Mouse (Mus musculus) hematopoietic stem cell, adult 5-6 weeks (primary cell): ENCODE results near the gene Camta1. TPM values are rescaled to one million over a fixed set of nuclear protein-coding genes. Genes with fewer than 3 reads are reported as not detected.
A peak's percentile ranks its signal among the peaks of the same experiment; 100 is the strongest.

Experiments used
- ATAC-seq, 2 experiments: fragments of 125-278 bp in 1 of 2; replicated peaks in 1 of 2; 2 replicates each; pipeline ENCODE4 v1.8.0; 2016 to 2017; ENCODE audit warnings: inconsistent platforms in 2 of 2, mild to moderate bottlenecking in 2 of 2, moderate number of reproducible peaks in 2 of 2, low read depth in 1 of 2, moderate TSS enrichment in 1 of 2; ENCODE audit not compliant: low FRiP score in 2 of 2, poor library complexity in 2 of 2, severe bottlenecking in 2 of 2, insufficient read depth in 1 of 2, low TSS enrichment in 1 of 2
- total RNA-seq: library from RNA; stranded (forward); fragments of 172-1452, 232-1000 nt; gene quantifications from 2 replicates; pipeline ENCODE4 v1.2.3, GENCODE M21; 2017

The Camta1 gene
- total RNA-seq, 1 experiment from 2014 or later, result 11.6 TPM

DNA sequence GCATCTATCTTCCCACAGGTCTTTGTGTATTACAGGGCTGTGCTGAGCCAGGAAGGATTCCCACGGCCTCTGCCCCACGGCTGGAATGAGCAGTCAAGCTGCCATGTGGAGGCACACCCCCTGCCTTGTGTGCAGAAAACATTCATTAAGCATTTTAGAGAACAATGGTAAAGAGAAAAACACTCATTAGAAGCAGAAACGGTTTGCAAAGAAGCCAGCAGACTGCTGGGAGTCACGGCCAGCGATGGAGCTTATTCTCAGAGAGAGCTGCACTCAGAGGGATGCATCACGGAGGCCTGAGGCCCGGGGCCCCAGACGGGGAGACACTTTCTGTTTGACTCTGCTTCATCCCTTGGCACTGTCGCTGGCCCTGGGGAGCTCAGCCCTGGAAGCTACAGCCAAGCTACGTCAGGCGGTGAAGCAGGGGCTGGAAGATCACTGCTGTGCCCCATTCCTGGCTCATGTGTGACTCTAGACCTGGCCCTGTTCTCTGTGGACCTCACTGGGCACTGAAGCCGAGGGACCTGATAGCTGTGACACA is 575.7 kb downstream of the Camta1 start:
- ATAC-seq, result no peak

DNA sequence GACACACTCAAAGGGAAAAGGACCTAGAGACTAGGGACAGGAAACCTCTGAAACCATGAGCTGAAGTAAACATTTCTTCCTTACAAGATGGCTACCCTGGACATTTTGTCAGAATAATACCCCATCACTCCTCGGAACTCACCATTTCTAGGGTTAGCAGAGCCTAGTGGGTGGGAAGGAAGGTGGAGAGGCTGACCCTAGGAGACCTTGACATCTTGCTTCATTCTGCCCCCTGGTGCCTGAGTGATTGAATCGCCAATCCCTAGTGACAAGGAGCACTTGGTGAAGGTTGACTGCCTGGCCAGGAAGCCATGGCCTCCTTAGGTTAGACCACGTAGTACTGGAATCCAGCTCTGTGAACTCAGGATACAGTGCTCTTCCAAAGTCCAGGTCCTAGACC is 576.2 kb downstream of the Camta1 start:
- no peak for ATAC-seq

DNA sequence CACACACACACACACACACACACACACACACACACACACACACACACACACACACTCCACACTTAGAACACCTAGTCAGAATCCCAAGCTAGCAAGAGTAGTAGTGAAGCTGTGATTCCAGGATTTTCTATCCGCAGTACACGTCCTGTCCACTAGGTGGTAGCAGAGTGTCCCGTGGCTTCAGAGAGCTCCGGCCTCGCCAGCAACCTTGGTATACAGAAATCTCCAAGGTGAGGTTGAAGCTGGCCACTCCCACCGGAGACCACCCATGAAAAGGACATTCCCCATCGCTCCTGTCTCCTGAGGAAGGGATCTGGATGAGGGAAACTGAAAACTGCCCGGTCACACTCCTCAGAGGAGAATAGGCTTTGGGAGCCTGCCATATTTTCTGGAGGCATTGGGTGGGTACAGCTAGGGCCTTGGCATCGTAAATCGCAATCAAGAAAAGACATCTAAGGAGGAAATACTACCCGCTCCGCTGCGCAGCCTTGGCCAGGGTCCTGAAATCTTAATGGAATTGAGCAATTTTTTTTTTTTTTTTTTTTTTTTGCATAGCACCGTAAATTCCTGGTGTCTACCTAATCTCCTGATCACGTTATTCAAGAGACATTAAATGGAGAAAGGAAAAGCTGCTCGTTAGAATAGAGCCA is 578.5 kb downstream of the Camta1 start:
- peak; percentile 47 to 53; a peak in 1 of 4 replicates for ATAC-seq

DNA sequence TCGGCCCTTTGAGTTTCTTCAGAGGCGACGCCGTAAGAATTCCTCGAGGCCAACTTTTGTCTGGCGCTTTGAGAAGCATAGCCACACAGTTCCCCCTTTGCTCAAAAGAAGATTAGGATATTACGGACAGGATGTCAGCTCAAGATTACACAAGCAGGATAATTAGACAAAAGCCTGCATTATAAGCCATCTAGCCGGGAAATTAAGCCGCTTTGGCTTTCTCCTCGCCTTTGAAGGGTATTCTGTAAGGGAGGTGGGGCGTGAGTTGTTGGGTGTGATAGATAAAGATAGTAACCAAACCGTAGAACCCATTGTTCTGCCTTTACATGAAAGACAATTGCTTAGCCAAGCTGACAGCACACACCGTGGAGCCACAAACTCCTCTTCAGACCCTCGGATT is 579.6 kb downstream of the Camta1 start:
- ATAC-seq, result no peak

DNA sequence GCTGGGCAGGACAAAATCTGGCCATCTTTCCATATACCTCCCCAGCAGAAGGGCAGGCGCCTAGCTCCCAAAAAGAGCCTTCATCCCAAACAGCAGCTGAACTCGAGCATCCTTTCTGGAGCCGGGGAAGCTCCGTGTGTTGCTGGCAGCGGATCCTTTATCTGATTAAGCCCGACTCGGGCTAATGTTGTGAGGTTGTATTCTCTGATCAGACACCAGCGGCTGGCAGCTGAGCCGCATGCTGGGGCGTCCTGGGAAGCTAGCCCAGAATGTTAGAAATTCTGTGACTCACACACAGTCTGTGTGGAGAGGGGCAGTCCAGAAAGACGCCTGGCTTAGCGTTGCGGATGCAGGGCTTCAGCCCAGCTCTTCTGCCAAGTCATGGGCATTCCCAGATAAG is 586.4 kb downstream of the Camta1 start:
- no peak for ATAC-seq

DNA sequence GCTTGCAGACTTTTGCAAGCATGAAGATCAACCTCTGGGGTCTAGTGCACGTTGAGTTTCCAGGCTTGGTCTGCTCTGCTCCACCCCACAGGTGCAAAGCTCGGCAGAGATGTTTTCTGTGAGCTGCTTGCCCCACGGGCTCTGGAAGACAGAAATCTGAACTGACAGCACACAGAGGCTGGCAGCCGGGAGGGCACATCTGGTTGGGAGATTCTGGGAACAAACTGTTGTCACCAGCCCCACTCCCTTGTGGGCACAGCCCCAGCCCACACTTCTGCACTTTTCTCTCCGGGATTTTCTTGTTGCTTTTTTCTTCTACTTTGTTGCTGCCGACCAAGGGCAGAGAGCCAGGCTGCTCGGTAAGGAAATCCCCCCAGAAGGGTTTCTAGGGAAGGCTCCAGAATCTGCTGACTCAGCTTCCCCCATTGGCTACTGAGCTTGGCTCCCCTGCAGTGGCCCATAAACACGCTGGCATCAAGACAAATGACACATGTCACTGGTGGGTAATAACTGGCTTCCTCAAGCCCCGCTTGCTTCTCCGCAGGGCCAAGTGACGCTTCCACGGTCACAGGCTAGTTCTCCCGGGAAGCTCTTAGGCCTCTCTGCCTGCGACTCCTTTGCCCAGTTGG is 597.8 kb downstream of the Camta1 start:
- ATAC-seq, result no peak

DNA sequence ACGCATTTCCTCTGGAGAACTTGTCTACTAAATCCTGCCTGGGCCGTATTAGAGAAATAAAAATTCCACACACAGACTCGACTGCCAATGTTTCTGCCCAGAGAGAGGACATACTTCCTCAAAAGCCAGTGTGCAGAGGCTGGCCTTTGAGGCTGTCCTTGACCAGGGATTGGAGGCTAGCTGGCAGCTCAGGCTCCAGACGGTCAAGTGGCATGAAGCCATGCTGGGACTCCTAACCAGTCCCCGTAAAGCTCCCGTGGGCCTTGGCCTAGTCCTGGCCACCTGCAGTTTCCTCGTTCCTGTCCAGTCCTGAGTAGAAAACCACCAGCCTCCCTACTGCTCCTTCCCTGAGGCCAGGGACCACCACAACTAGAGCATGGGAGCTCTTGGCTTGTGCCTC is 598.6 kb downstream of the Camta1 start:
- ATAC-seq, result no peak

DNA sequence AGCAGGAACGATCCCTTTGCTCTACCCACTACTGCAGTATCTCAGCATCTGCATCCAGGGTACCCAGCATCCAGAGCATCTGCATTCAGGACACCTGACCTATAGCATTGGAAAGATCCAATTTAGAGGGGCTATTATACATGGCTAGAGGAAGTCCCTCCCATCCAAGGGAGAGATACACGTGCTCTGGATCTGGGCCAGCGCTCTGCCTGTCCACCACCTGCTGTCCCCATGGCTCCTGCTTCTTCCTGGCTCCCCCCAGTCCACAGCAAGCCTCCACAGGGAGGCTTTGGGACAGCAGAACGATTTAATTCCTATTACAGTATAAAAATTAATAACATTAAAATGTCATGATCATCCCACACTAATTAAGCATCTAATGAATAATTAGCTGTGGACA is 605.1 kb downstream of the Camta1 start:
- ATAC-seq, result no peak

DNA sequence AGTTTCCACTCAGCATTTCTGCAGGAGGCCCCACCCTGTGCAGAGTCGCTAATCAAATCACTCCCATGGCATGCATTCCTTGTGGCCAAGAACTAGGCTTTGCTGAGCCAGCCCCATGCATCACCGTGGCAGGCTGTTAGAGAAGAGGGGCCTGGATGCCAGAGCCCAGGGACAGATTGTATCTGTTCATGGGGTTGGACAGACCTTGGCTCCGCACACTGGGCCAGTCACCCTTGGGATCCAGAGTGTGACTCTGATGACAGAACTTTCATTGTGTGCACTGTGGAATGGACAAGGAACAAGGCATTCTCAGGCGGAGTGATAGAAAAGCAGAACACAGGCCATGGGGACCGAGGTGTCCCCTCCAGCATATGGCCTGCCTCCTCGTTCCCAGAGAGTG is 610.9 kb downstream of the Camta1 start:
- no peak for ATAC-seq

DNA sequence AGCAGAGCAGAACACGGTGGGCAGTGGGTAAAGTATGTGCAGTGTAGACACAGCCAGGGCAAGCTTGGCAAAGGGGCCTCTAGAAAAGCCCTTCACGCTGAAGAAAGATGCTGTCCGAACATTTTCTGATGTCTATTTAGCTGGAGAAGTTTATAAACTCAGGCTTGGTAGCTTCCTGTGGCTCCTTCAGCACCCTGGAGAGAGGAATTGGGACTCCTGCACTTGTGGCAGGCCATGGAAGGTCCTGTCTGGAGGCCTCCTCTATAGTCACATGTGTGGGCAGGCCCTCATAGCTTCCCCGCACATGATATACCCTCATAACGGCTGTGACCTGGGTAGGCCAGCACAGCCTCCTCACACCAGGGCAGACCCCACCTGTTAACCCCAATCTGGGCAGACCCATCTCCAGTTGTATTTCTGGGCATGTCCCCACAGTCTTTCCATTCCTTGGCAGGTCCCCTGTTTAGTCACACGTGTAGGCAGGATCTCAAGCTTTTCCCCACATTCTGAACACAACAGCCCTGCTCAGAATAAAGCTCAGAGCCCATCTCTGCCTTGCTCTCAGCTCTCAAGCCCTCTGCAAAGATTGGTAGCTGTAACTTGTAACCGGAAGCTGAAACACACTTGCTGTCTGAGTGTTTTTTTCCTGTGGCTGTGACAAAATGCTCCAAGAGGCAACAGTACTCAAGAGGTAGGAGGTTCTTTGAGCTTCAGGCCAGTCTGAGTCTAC is 616.4 kb downstream of the Camta1 start:
- no peak for ATAC-seq

DNA sequence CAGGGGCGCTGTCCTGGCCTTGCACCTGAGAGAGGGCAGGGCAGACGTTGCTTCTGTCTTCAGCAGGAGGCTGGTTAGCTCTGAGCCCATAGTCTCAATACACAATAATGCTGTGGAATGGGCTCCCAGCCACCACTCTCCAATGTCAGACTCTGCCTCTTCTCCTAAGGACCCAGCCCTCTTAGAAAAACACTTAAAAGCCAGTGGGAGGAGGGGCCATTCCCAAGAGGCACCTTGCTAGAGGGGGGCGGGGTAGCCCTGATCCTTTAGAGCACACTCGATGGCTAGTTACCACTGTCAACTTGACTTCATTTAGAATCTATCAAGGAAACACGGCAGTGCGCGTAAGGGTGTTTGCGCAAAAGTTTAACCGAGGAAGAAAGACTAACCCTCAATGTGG is 618.2 kb downstream of the Camta1 start:
- ATAC-seq, result no peak

DNA sequence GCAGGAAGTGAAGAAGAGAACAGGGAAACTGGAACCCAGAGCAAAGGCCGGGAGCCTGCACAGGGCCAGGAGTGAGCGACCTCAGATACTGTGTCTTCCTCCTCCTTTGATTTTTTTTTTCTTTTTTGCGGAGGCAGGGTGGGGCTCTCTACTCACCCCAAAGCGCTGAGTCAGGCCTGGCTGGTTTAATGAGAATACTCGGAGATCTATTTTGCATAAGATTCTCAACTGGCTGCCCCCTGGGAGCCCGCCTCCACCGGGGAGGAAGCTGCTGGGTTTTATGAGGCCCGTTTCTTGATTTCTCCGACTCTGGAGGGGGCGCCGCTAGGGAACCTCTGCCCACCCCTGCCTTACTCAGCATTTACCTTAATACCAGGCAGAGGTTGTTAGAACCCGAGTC is 618.9 kb downstream of the Camta1 start:
- ATAC-seq, result no peak

DNA sequence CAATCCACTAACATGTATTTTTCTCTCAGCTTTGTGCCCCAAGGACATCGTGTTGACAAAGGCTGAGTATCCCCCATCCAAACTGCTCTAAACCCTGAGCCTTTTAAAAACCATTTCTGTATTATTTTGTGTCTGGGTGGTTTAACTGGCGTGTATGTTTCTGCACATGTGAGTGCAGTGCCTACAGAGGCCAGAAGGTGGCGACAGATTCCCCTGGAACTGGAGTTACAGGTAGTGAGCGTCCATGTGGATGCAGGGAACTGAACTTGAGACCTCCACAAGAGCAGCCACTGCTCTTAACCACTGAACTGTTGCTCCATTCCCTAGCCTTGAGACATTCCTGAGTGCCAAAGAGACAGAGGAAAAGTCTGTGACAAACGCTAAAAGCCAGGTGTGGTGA is 621.2 kb downstream of the Camta1 start:
- ATAC-seq, result no peak

DNA sequence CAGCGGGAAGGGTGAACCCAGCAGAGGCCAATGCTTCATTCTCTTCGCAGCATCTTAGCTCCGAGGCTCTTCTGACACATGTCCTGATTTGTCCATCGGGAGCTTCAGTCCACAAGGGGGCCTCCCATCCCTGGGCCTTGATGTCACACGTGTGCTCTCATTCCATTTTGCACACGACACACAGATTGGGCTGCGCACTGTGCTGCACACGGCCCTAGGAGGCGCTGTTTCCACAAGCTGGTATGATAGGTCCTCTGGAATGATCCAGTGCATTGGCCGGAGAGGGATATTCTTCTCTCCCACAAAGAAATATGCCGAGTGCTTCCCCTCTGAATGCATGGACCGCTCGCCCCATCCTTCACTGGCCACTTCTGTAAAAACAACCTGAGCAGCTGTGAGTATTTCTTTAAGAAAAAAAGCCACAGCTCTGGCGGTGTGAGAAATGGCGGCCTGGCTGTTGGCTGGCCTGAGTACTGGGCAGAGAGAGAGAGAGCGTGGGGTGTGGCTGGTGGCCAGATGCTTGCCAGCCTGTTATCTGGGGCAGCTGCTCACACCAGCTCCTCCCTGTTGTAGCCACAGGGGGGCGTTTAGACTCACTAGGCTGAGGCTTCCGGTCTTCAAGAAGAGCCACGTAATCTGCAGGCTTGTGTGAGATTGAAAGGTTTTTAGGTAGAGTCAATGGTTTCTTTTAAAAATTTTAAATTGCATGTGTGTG is 622.5 kb downstream of the Camta1 start:
- ATAC-seq, result no peak

DNA sequence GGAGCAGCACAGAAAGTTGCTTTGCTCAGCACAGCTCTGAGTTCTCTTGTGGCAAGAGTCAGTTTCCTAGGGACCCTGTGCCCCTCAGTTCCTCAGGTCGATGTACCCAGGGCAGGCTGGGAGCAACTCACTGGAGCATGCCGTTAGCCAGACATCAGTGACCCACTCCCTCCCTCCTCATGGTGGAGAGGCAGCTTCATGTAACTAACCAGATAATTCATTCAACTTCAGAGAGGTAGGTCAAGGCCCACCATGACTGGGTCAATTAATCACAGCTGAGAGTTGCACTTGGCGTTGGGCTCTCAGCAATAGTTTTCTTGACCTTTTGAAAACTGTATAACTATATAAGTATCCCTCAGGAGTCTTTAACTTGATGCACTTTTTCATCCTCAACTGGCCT is 624.2 kb downstream of the Camta1 start:
- no peak for ATAC-seq

DNA sequence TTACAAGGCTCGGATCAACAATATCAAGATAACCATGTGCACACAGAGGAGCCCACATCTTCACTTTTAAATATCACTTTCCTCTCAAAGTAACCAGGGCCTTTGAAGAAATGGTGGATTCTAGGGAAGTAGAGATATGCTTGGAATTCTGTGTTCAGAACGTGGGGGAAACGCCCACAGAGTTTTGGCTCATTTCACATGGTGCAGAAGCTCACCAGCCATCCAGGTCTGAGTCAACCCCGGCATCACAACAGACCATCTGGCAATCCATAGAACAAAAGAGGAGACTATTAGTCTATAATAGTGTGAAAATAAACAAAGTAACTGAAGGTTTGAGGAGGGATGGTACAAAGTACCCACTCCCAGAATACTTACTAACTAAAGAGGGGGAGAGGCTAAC is 626.7 kb downstream of the Camta1 start:
- ATAC-seq, result no peak

DNA sequence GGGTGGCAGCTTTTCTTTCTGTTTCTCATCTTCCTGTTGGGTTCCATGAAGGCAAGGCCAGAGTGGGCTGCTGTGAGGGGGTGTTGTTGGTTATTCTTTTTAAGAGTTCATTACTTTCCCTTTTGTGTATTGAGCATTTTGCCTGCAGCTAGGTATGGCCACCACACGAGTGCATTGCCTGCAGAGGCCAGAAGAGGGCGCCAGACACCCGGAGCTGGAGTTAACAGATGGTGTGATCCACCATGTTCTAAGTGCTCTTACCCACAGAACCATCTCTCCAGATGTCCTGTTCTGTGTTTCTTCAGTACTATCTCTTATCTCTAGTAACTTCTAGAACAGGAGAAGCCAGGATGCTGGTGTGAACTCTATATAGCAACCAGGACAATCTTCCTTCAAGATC is 629.6 kb downstream of the Camta1 start:
- ATAC-seq, result no peak

DNA sequence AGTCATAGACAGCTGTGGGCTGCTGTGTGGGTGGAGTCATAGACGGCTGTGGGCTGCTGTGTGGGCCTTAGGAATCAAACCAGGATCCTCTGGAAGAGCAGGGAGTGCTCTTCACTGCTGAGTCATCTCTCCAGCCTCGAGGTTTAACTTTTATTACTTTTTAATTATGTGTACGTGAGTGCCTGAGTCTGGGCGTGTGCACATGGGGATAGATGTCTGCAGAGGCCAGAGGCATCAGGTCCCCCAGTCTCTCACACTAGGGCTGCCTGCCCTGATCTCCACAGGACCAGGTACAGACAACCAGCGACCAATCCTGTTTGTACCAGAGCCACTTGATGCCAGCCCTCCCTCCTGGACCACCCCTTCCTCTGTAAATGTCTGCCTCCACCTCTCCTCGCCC is 632.6 kb downstream of the Camta1 start:
- ATAC-seq, result no peak
